Mouse (Mus musculus) forebrain, postnatal 0 days (tissue): Measurements from ENCODE around the gene Cped1. TPM values are rescaled to one million over a fixed set of nuclear protein-coding genes. Genes with fewer than 3 reads are reported as not detected.
A peak's percentile ranks its signal among the peaks of the same experiment; 100 is the strongest.

Experiments
- ATAC-seq: fragments of 200-750 bp; cut with Nextera tagmentation; 2 replicates; pipeline ENCODE4 v1.8.0; 2017; ENCODE audit warnings: mild to moderate bottlenecking, moderate library complexity
- DNase-seq: peaks from one replicate; pipeline ENCODE4 v3.0.0-alpha.2; 2015
- H3K27ac ChIP-seq: fragments of 300-500 bp; sonication (generic); 2 replicates; pipeline ENCODE4 v1.5.1; 2014; ENCODE audit warnings: low read depth, mild to moderate bottlenecking, antibody characterized with exemption, low read length, moderate library complexity, mixed read lengths
- H3K27me3 ChIP-seq: fragments of 300-500 bp; sonication (generic); 2 replicates; pipeline ENCODE4 v1.6.1; 2014; ENCODE audit warnings: mild to moderate bottlenecking, low read length, mixed read lengths; ENCODE audit not compliant: insufficient read depth
- H3K36me3 ChIP-seq: fragments of 300-500 bp; sonication (generic); 2 replicates; pipeline ENCODE4 v1.6.1; 2014; ENCODE audit warnings: mild to moderate bottlenecking, moderate library complexity; ENCODE audit not compliant: insufficient read depth
- H3K4me1 ChIP-seq: fragments of 300-500 bp; sonication (generic); 2 replicates; pipeline ENCODE4 v1.6.1; 2014; ENCODE audit warnings: antibody characterized with exemption; ENCODE audit not compliant: insufficient read depth
- H3K4me2 ChIP-seq: fragments of 300-500 bp; sonication (generic); 2 replicates; pipeline ENCODE4 v1.6.1; 2014; ENCODE audit warnings: low read depth, mild to moderate bottlenecking, moderate library complexity
- H3K4me3 ChIP-seq: fragments of 300-500 bp; sonication (generic); 2 replicates; pipeline ENCODE4 v1.5.1; 2014; ENCODE audit warnings: low read depth, low read length, mixed read lengths
- H3K9ac ChIP-seq: fragments of 300-500 bp; sonication (generic); 2 replicates; pipeline ENCODE4 v1.6.1; 2014; ENCODE audit warnings: mild to moderate bottlenecking
- H3K9me3 ChIP-seq: fragments of 300-500 bp; sonication (generic); 2 replicates; pipeline ENCODE4 v1.6.1; 2016; ENCODE audit warnings: low read length
- CTCF ChIP-seq: sonication (generic); IDR thresholded peaks from 2 replicates; pipeline ENCODE4 v1.5.1; 2016; ENCODE audit warnings: antibody characterized with exemption, control low read depth, low read depth
- WGBS: fragments of 180-500 bp; shearing (Covaris S2); extraction: QIAGEN DNeasy Blood & Tissue Kit; methylation state at CpG from one replicate; pipeline ENCODE4 v1.1.7; 2014; 5-methylcytosine and 5-hydroxymethylcytosine counted together
- polyA plus RNA-seq: library from polyadenylated mRNA; unstranded; fragments of >200 nt; fragmentation: Nextera tagmentation; extraction: Ambion mirVana; gene quantifications from 2 replicates; pipeline ENCODE4 v1.2.1, GENCODE M21; 2015
- total RNA-seq: library from RNA; depleted of rRNA; stranded (reverse); fragments of >200 nt; gene quantifications from 2 replicates; pipeline ENCODE4 v1.2.3, GENCODE M21; 2014

Gene Cped1
- total and polyA plus RNA-seq, 2 experiments from 2014 or later = 2.4 to 6.5 TPM

- no peak overlapping the region for H3K9ac ChIP-seq
- no peaks in the 10 kb centered on the region for H3K27me3 ChIP-seq
- H3K4me3 ChIP-seq = no peak overlapping the region
- H3K9me3 ChIP-seq = no peaks in the 10 kb centered on the region
- ATAC-seq (no peak), DNase-seq (no peak)
- no peaks in the 10 kb centered on the region for H3K4me1 ChIP-seq
- no peak overlapping the region for H3K27ac ChIP-seq
- WGBS = 92% methylated on average over 12 of the region's 12 CpGs
- no peaks in the 10 kb centered on the region for H3K36me3 ChIP-seq
- no peak overlapping the region for H3K4me2 ChIP-seq
- no peak for TF ChIP-seq CTCF
Observed at GRCm38 (mm10) chr6:22010258-22010657, 24.5 kb downstream of the Cped1 start.

DNA sequence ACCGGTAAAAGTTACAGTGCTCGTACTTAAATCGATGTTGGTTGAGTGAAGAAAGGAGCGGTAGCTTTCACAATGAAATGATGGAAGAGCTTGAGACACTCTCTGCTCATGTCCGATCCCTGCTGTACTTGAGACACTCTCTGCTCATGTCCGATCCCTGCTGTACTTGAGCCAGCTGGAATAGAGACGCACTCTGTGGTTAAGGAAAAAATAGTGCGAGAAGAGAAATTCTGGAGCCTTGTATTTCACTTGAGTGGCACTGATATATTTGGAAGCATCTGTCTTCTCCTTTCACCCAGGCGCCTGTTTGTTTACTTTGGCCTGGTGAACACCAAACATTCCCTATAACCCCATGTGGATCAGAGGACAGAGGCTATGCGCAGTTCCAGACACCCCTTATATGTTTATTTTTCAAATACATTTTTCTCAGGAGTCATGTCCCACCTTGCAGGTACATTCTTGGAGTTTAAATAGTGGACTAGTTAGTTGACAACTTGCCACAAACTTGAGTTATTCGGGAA is 25.1 kb downstream of the Cped1 start:
- Histone ChIP-seq H3K4me1 (no peaks in the 10 kb centered on the region), H3K9me3 (no peaks in the 10 kb centered on the region), H3K36me3 (no peaks in the 10 kb centered on the region), H3K4me3 (no peak overlapping the region), H3K27me3 (no peaks in the 10 kb centered on the region), H3K4me2 (no peak overlapping the region), H3K9ac (no peak overlapping the region), H3K27ac (no peak overlapping the region)
- TF ChIP-seq CTCF = no peak
- no peak for ATAC-seq
- 89% methylated on average over 11 of the region's 11 CpGs for WGBS
- no peak for DNase-seq

GRCm38 (mm10) chr6:22011546-22011945 is 25.8 kb downstream of the Cped1 start:
- Histone ChIP-seq H3K27me3 (no peaks in the 10 kb centered on the region), H3K4me1 (no peaks in the 10 kb centered on the region), H3K9me3 (no peaks in the 10 kb centered on the region), H3K36me3 (no peaks in the 10 kb centered on the region), H3K4me3 (no peak overlapping the region), H3K9ac (no peak overlapping the region), H3K27ac (no peak overlapping the region), H3K4me2 (no peak overlapping the region)
- no peak for TF ChIP-seq CTCF
- DNase-seq (no peak), ATAC-seq (peak; percentile 50)
- 60% methylated on average over 2 of the region's 2 CpGs for WGBS

DNA sequence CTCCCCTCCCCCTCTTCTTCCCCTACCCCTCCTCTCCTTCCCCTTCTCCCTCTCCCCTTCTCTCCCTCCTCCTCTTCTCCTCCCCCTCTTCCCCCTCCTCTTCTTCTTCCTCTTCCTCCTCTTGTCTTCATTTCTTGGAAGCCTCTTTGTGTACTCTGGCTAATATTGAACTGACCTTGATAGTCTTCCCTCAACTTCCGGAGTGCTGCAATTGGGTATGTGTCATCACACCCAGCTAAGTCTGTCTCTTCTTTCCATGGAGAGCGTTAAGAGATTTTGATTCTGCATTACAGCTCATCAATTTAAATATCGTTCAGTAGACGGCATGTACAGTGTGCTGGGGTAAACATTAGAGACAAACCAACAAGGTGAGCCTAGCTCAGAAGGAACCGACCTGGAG is 26.4 kb downstream of the Cped1 start:
- no peak for DNase-seq
- H3K27me3 ChIP-seq = no peaks in the 10 kb centered on the region
- no peaks in the 10 kb centered on the region; the same call in 1 of the 2 replicates for H3K4me1 ChIP-seq
- H3K9ac ChIP-seq = no peak overlapping the region
- H3K4me3 ChIP-seq = no peak overlapping the region
- 81% methylated on average over 5 of the region's 5 CpGs for whole genome bisulfite sequencing
- no peak overlapping the region for H3K27ac ChIP-seq
- no peaks in the 10 kb centered on the region for H3K9me3 ChIP-seq
- no peak for ATAC-seq
- H3K36me3 ChIP-seq = no peaks in the 10 kb centered on the region
- TF ChIP-seq CTCF = no peak
- no peak overlapping the region for H3K4me2 ChIP-seq

DNA sequence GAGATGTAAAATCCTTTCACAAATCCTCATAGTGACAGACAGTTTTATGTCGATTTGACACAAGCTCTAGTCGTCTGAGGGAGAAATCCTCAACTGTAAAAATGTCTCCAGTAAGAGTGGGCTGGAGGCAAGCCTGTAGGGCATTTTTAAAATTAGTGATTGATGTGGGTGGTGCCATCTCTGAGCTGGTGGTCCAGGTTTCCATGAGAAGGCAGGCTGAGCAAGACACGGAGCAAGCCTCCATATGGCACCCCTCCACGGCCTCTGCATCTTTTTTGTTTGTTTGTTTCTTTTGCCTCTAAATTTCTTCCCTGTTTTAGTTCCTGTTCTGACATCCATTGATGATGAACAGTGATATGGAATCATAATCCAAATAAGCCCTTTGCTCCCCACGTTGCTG is 26.8 kb downstream of the Cped1 start:
- Histone ChIP-seq H3K9ac (no peak overlapping the region), H3K36me3 (no peaks in the 10 kb centered on the region), H3K4me2 (no peak overlapping the region), H3K9me3 (no peaks in the 10 kb centered on the region), H3K4me3 (no peak overlapping the region), H3K4me1 (no peaks in the 10 kb centered on the region; the same call in 1 of the 2 replicates), H3K27ac (no peak overlapping the region), H3K27me3 (no peaks in the 10 kb centered on the region)
- ATAC-seq (no peak), DNase-seq (no peak)
- no peak for TF ChIP-seq CTCF
- WGBS = 81% methylated on average over 5 of the region's 5 CpGs

- H3K4me1 ChIP-seq = no peaks in the 10 kb centered on the region; the same call in 1 of the 2 replicates
- ATAC-seq (no peak), DNase-seq (no peak)
- no peak overlapping the region for H3K4me2 ChIP-seq
- TF ChIP-seq CTCF = no peak
- WGBS = 95% methylated on average over 3 of the region's 3 CpGs
- no peak overlapping the region for H3K9ac ChIP-seq
- H3K27me3 ChIP-seq = no peaks in the 10 kb centered on the region
- no peaks in the 10 kb centered on the region for H3K36me3 ChIP-seq
- H3K9me3 ChIP-seq = no peaks in the 10 kb centered on the region
- H3K27ac ChIP-seq = no peak overlapping the region
- H3K4me3 ChIP-seq = no peak overlapping the region
Observed at GRCm38 (mm10) chr6:22013394-22013793, 27.7 kb downstream of the Cped1 start.

- H3K4me1 ChIP-seq = no peaks in the 10 kb centered on the region; the same call in 1 of the 2 replicates
- no peak for TF ChIP-seq CTCF
- H3K36me3 ChIP-seq = no peaks in the 10 kb centered on the region
- 94% methylated on average over 6 of the region's 6 CpGs for WGBS
- H3K9me3 ChIP-seq = no peaks in the 10 kb centered on the region
- DNase-seq (no peak), ATAC-seq (no peak)
- H3K4me3 ChIP-seq = no peak overlapping the region
- no peaks in the 10 kb centered on the region for H3K27me3 ChIP-seq
- H3K4me2 ChIP-seq = no peak overlapping the region
- no peak overlapping the region for H3K9ac ChIP-seq
- H3K27ac ChIP-seq = no peak overlapping the region
Observed at GRCm38 (mm10) chr6:22014291-22014911, 28.7 kb downstream of the Cped1 start.
